Mouse (Mus musculus): ENCODE data around the gene Calcb. TPM values are rescaled to one million over a fixed set of nuclear protein-coding genes. Genes with fewer than 3 reads are reported as not detected.

Calcb gene
- polyA plus RNA-seq, 1 experiment from 2014 or later: 6.2 TPM

- Histone ChIP-seq H3K9ac (no peak overlapping the region), H3K27me3 (no peaks in the 10 kb centered on the region), H3K4me2 (no peak overlapping the region), H3K9me3 (no peaks in the 10 kb centered on the region), H3K4me3 (no peak overlapping the region), H3K27ac (replicated peaks) (no peak overlapping the region), H3K4me1 (replicated peaks) (no peaks in the 10 kb centered on the region), H3K36me3 (no peaks in the 10 kb centered on the region)
- ATAC-seq (ENCODE audit: low read depth): no peak
- 57% methylated on average over 5 of the region's 5 CpGs for WGBS
These were observed 17.8 kb downstream of the Calcb start for GRCm38 (mm10) chr7:114736256-114736655.

DNA sequence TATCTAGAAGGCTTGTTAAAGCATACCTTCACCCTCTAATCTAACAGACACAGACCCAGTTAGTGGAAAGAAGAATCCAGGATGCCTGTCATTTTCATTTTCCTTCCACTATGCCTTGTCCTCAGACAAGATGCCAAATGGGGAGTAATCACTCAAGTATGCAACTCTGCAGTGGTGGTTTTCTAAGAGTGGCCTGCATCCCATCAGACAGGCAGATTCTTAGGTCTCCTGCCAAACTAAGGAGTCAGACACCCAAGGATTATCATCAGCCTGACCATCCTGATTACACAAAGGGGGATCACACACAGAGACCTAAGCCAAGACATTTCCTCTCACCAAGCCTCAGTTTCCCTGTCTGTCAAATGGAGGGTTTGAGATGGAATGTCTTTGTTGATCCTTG is 19.7 kb downstream of the Calcb start:
- Histone ChIP-seq H3K27ac (replicated peaks) (no peak overlapping the region), H3K4me2 (no peak overlapping the region), H3K9ac (no peak overlapping the region), H3K4me1 (replicated peaks) (no peaks in the 10 kb centered on the region), H3K36me3 (no peaks in the 10 kb centered on the region), H3K27me3 (no peaks in the 10 kb centered on the region), H3K9me3 (no peaks in the 10 kb centered on the region), H3K4me3 (no peak overlapping the region)
- no peak for ATAC-seq (ENCODE audit: low read depth)

DNA sequence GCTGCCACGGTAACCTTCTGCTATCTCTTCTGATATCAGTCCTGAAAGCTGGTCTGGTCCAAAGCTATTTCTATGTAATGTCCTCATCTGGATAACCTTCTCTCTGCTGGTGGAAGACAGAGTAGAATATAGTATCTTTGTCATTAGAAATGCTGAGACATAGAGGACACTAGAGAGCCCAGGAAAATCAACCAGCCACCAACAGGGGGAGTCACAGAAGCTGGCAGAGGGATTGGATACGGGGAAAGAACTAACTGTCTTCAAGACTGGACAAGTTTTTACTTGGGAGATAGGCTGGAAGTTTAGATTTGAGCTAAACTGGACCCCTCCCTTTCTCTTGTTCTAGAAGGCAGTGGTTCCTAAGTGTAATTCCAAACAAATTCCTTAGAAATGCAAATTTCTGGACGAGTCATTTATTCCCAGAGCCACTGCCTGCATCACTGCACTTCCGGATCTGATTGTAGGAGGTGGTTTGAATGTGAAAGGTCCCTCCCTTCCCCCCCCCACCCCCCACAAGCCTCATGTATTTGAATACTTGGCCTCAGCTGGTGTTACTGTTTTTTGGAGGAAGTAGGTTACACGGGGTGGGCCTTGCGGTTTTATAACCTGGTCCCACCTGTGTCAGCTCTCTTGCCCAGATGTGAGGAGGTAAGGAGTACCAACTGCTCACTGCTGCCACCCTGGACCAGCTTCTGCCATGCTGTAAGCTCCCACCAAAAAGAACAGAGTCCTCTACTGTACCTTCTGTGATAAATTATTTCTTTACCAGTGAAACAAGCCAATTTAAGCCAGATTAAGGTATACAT is 22.1 kb downstream of the Calcb start:
- no peak for ATAC-seq (ENCODE audit: low read depth)
- Histone ChIP-seq H3K9ac (no peak overlapping the region), H3K27ac (replicated peaks) (no peak overlapping the region), H3K9me3 (no peaks in the 10 kb centered on the region), H3K27me3 (no peaks in the 10 kb centered on the region), H3K4me1 (replicated peaks) (peaks cover 9% of the 10 kb centered on the region), H3K4me3 (no peak overlapping the region), H3K4me2 (no peak overlapping the region), H3K36me3 (no peaks in the 10 kb centered on the region)
- 48% methylated on average over 6 of the region's 6 CpGs for WGBS

GRCm38 (mm10) chr7:114743022-114743780 is 24.8 kb downstream of the Calcb start, which contains the start of gene Insc:
Gene Insc, plus strand, starts transcription at chr7:114743694.
- no peak within 1 kb of the TSS for H3K4me3 ChIP-seq
- 81% methylated on average over 5 of the region's 5 CpGs for WGBS
- no peaks in the 10 kb centered on the region for H3K27me3 ChIP-seq
- no peaks in the 10 kb centered on the region for H3K9me3 ChIP-seq
- peaks cover 15% of the 10 kb centered on the region for H3K4me1 ChIP-seq (replicated peaks)
- H3K9ac ChIP-seq: no peak within 1 kb of the TSS
- no peak within 1 kb of the TSS for H3K27ac ChIP-seq (replicated peaks)
- no peak within 1 kb of the TSS for H3K4me2 ChIP-seq
- no peak for ATAC-seq (ENCODE audit: low read depth)
- no peaks in the 10 kb centered on the region for H3K36me3 ChIP-seq

DNA sequence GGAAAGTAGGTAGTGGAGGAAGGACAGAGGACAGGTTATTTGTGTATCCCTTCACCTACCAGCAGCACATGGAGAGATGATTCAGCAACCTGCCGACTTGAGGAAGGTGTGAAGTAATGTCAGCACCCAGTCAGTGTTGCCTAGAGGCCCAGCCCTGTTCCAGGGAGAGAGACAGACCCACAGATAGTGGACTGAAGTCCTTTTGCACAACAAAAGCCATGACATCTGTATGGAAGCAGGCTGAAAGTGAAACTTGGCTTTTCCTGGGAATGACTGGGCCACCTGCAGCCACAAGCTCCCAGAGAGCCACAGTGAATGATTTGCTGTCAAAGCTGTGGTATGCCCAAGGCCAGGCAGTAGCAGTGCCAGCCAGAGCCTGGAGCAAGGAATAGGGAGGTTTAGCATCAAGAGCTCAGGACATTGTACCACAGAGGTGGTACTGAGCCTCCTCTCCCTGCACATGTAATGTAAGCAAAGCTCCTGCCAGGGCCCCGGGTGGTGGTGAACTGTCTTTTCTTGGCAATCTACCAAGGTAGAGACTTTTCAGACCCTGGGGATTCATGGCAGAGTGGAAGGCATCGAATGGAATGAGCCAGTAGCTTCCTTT is 26.3 kb downstream of the Calcb start:
- H3K9me3 ChIP-seq: no peaks in the 10 kb centered on the region
- peak; percentile 33; the same call in 1 of the 2 replicates for ATAC-seq (ENCODE audit: low read depth)
- peak overlapping the region; percentile 84 for H3K4me2 ChIP-seq
- no peak overlapping the region for H3K27ac ChIP-seq (replicated peaks)
- no peaks in the 10 kb centered on the region for H3K36me3 ChIP-seq
- no peak overlapping the region for H3K9ac ChIP-seq
- no peaks in the 10 kb centered on the region for H3K27me3 ChIP-seq
- WGBS: 53% methylated on average over 3 of the region's 3 CpGs
- H3K4me1 ChIP-seq (replicated peaks): peaks cover 15% of the 10 kb centered on the region
- no peak overlapping the region for H3K4me3 ChIP-seq

DNA sequence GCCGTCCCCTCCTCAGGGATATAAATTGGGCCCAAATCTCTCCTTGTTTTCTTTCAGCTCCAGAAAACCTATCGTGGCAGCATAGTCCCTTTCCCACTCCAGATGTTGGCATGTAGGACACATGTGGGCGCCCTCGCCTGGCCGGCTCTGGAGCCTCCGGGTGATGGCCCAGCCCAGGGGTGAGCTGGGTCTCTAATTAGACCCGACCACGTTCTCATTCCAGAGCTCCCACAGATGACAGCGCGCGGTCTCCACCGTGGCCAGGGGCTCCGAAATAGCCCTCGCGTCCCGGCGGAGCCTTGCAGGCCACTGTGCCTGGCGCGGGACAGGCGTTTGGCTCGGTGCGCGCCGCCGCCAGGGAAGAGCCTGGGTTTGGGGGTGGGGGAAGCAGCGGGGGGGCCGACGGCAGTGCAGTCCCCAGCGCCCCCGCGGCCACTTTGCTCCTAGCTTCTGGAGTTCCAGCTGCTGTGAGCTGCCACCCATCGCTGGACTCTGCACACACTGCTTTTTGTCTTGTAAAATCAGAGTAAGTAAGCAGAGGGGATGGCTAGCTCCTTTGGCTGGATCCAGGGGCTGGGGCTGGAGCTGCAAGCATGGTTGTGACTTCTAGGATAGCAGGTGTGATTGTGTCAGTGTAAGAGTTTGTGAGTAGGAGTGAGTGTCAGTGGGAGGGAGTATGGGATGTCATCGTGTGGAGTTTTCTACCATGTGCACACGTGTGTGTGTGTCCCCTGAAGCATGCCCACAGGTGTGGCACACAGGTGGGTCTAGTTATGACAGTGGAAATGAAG is 27.2 kb downstream of the Calcb start:
- H3K4me1 ChIP-seq (replicated peaks): peaks cover 15% of the 10 kb centered on the region
- no peaks in the 10 kb centered on the region for H3K36me3 ChIP-seq
- no peaks in the 10 kb centered on the region for H3K27me3 ChIP-seq
- H3K4me2 ChIP-seq: peak overlapping the region; percentile 84
- peak overlapping the region; percentile 47 for H3K4me3 ChIP-seq
- no peaks in the 10 kb centered on the region for H3K9me3 ChIP-seq
- ATAC-seq (ENCODE audit: low read depth): peak; percentile 77
- 7% methylated on average over 34 of the region's 34 CpGs for WGBS
- peak overlapping the region; percentile 34; the same call in 1 of the 2 replicates for H3K27ac ChIP-seq (replicated peaks)
- H3K9ac ChIP-seq: peak overlapping the region; percentile 67

- no peaks in the 10 kb centered on the region for H3K9me3 ChIP-seq
- no peak overlapping the region for H3K27ac ChIP-seq (replicated peaks)
- no peak overlapping the region for H3K4me3 ChIP-seq
- WGBS: 56% methylated on average over 3 of the region's 3 CpGs
- no peaks in the 10 kb centered on the region for H3K27me3 ChIP-seq
- peak; percentile 19; the same call in 1 of the 2 replicates for ATAC-seq (ENCODE audit: low read depth)
- peaks cover 15% of the 10 kb centered on the region for H3K4me1 ChIP-seq (replicated peaks)
- H3K4me2 ChIP-seq: no peak overlapping the region
- H3K9ac ChIP-seq: no peak overlapping the region
- no peaks in the 10 kb centered on the region for H3K36me3 ChIP-seq
These were observed 29.2 kb downstream of the Calcb start for GRCm38 (mm10) chr7:114747596-114747995.

DNA sequence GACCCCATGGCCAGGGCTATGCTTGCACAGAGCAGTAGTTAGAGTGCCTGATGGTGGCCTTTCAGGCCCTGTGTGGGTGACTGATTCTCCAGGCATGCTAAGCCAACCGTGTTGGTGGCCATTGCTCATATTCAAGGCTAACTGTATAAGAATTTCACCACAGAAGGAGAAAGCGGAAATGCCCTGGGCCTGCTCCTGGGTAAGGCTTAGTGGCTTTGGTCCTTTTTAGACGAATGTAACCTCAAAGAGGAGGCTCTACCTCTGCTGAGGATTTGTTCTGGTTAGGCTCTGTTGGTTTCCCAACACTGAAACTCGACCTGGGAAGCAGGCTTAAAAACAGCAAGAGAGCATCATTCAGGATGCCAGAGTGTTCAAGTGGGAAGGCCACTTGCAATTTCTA is 29.8 kb downstream of the Calcb start:
- 0 out of 2 replicates have a peak overlapping the region, but pooled peaks have one; percentile 11 for H3K4me2 ChIP-seq
- WGBS: 74% methylated on average over 4 of the region's 4 CpGs

GRCm38 (mm10) chr7:114753471-114753870 is 35.0 kb downstream of the Calcb start:
- no peak overlapping the region for H3K4me3 ChIP-seq
- no peaks in the 10 kb centered on the region for H3K9me3 ChIP-seq

More for the DNA sequence above, 29.8 kb downstream of the Calcb start:
- Histone ChIP-seq H3K4me1 (replicated peaks) (peaks cover 15% of the 10 kb centered on the region), H3K27me3 (no peaks in the 10 kb centered on the region), H3K9ac (no peak overlapping the region), H3K36me3 (no peaks in the 10 kb centered on the region), H3K27ac (replicated peaks) (no peak overlapping the region), H3K9me3 (no peaks in the 10 kb centered on the region), H3K4me3 (no peak overlapping the region)
- no peak for ATAC-seq (ENCODE audit: low read depth)

GRCm38 (mm10) chr7:114754196-114754595 is 35.8 kb downstream of the Calcb start:
- peaks cover 12% of the 10 kb centered on the region for H3K4me1 ChIP-seq (replicated peaks)
- H3K4me2 ChIP-seq: no peak overlapping the region
- H3K36me3 ChIP-seq: no peaks in the 10 kb centered on the region
- no peak for ATAC-seq (ENCODE audit: low read depth)
- H3K27ac ChIP-seq (replicated peaks): no peak overlapping the region
- no peak overlapping the region for H3K4me3 ChIP-seq
- H3K27me3 ChIP-seq: no peaks in the 10 kb centered on the region
- no peaks in the 10 kb centered on the region for H3K9me3 ChIP-seq
- no peak overlapping the region for H3K9ac ChIP-seq
- 33% methylated on average over 1 of the region's 1 CpGs for WGBS

More at GRCm38 (mm10) chr7:114753471-114753870, 35.0 kb downstream of the Calcb start:
- Histone ChIP-seq H3K9ac (no peak overlapping the region), H3K27ac (replicated peaks) (no peak overlapping the region), H3K4me2 (no peak overlapping the region), H3K27me3 (no peaks in the 10 kb centered on the region), H3K4me1 (replicated peaks) (peaks cover 12% of the 10 kb centered on the region), H3K36me3 (no peaks in the 10 kb centered on the region)
- WGBS: 27% methylated on average over 2 of the region's 2 CpGs
- ATAC-seq (ENCODE audit: low read depth): no peak

DNA sequence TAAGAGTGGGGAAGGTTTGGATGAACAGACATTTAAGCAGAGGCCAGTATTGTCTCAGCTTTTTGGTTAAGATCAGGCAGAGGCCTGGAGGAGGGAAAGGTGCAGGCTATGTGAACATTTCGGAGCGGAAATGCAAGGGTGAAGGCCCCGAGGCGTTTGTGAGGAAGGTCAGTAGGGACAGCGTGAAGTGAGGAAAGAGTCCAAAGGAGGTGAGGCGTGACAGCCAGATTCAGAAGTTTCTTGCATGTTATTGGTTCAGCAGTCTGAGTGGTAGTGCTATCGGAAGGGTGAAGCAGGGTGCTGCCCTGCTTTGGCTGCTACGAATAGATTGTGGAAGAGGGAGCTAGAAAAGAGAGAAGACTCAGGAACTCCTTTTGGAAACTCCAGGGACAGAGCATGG is 36.2 kb downstream of the Calcb start:
- H3K27me3 ChIP-seq: no peaks in the 10 kb centered on the region
- WGBS: 88% methylated on average over 8 of the region's 8 CpGs
- H3K27ac ChIP-seq (replicated peaks): no peak overlapping the region
- peaks cover 12% of the 10 kb centered on the region for H3K4me1 ChIP-seq (replicated peaks)
- H3K4me2 ChIP-seq: no peak overlapping the region
- no peak for ATAC-seq (ENCODE audit: low read depth)
- no peak overlapping the region for H3K9ac ChIP-seq
- H3K9me3 ChIP-seq: no peaks in the 10 kb centered on the region
- H3K4me3 ChIP-seq: no peak overlapping the region
- no peaks in the 10 kb centered on the region for H3K36me3 ChIP-seq
